Mouse (Mus musculus) erythroid progenitor cell, adult 5-6 weeks (primary cell): ENCODE results near the gene Gid8. TPM values are rescaled to one million over a fixed set of nuclear protein-coding genes. Genes with fewer than 3 reads are reported as not detected.
"Not testable (repeated sequence)": the region's sequence is repeated elsewhere in the genome, so short reads cannot be mapped to it uniquely, and the experiment has no call there.

Experiments used
- ATAC-seq: replicated peaks from 2 replicates; pipeline ENCODE4 v1.8.0; 2016; ENCODE audit warnings: moderate number of reproducible peaks, mild to moderate bottlenecking, moderate TSS enrichment, inconsistent platforms; ENCODE audit not compliant: poor library complexity, low FRiP score, severe bottlenecking
- total RNA-seq, 2 experiments: library from RNA; stranded (forward) in 1 of 2; stranded (reverse) in 1 of 2; fragments of 150-400 nt in 1 of 2; fragments of 186-747, 209-891 nt in 1 of 2; gene quantifications; 2 replicates each; pipeline versions ENCODE4 v1.2.3 to v1.2.4; 2015 to 2017; ENCODE audit warnings: low replicate concordance in 2 of 2

Gene Gid8
- total RNA-seq, 2 experiments from 2014 or later, result 195 to 301 TPM

DNA sequence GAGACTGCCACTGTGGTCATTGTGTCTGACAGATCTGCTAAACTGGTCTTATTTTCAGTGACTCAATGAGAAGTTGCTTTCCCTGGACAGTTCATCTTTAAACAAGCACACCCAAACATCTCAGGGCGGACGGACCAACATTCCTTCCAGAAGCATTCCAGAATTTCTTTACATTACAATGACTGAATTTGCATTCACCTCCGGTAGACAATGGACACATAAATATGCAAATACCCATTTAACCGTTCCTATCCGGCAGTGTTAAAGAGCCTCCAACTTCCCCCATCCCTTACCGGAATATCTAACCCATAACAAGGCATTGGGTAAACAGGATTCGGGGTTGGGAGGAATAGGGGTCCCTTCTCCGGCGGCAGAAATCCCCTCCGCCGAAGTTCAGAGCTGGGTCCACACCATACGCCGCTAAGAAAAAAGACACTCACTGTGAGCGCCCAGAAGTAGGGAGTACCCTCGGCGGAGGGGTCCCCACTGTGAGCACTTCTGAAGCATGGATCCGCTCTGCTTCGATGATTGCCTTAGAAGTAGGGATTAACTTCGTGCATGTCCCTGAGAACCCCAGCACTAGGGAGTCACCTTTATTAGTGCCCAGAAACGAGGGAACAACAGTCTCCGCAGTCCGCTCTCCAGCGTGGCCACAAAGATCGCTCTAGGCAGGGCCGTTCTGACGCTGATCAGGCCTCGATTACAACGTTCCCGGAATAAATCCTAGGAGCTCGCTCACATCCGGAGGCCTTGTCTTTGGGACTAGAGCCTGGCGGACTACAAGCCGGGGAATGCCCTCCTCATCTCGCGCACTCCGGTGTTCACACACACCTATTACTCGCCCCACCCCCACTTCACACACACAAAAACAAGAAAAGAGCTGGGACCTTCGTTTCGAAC is 644 bp upstream of the Gid8 start:
- peak; percentile 12; the same call in 1 of the 2 replicates for ATAC-seq

- ATAC-seq, result no peak
Measured at GRCm38 (mm10) chr2:180710276-180711155, 599 bp downstream of the Gid8 start.

DNA sequence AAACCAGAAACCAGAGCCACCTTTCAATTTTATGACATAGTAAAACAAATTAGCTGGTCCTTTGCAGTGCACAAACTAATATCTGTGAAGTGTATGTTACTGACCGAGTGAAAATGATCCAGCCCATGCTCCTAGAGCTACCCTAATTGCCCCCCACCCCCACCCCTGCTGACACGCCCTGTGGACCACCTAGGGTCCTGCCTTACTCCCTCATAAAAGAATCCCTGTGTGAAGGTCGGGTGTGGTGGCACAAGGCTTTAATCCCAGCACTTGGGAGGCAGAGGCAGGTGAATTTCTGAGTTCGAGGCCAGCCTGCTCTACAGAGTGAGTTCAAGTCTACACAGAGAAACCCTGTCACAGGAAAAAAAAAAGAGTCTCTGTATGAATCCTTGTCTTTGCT is 1.6 kb downstream of the Gid8 start:
- ATAC-seq, result no peak

GRCm38 (mm10) chr2:180712037-180712689 is 2.2 kb downstream of the Gid8 start:
- peak; percentile 71 for ATAC-seq

GRCm38 (mm10) chr2:180722748-180723147 is 12.8 kb downstream of the Gid8 start:
- not testable (repeated sequence) for ATAC-seq

GRCm38 (mm10) chr2:180723865-180724264 is 13.9 kb downstream of the Gid8 start:
- ATAC-seq, result no peak

GRCm38 (mm10) chr2:180724585-180725413 is 14.9 kb downstream of the Gid8 start, which contains the start of gene Slc17a9:
Gene Slc17a9, plus strand, starts transcription at chr2:180725263.
- ATAC-seq, result peak; percentile 46

GRCm38 (mm10) chr2:180725414-180725778 is 15.5 kb downstream of the Gid8 start:
- ATAC-seq, result no peak

- no peak for ATAC-seq
Measured at GRCm38 (mm10) chr2:180725856-180726629, 16.1 kb downstream of the Gid8 start.

DNA sequence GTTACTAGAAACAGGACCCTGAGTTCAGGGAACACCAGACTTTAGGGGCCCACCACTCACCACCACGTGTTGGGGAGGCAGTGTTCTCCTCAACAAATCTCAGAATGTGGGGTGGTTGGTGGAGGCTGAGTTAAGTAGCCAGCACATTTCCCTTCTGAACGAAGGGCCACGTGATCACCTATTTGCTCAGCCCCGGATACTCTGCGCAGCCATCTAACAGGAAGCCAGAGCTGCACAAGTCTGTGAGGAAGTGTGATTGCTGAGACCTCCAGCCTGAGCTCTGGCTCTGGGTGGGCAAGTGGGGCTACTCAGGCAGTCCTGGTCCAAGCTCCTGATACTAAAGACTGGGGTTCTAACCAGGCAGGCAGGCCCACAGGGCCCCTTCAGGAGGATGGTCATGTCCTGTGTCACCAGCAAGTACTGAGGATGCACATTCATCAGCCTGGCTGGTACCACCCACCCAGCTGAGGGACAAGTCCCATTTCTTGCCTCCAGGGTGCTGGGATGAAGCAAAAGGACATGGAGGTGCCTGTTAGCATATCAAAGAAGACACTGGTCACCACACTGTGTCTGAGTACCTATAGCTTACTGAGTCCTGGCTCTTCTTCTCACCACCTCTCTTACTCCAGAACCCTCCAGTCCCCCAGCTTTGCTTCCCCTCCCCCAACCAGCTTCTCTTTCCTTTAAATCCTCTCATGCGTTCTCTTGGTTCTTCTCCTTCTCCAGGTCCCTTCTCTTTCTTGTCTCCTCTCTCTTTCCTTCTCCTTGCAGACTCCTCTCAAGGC is 16.9 kb downstream of the Gid8 start:
- ATAC-seq, result no peak

GRCm38 (mm10) chr2:180727613-180728021 is 17.7 kb downstream of the Gid8 start:
- ATAC-seq, result no peak

GRCm38 (mm10) chr2:180731036-180731435 is 21.1 kb downstream of the Gid8 start:
- ATAC-seq, result no peak

- ATAC-seq, result no peak
Measured at GRCm38 (mm10) chr2:180731984-180732383, 22.1 kb downstream of the Gid8 start.

DNA sequence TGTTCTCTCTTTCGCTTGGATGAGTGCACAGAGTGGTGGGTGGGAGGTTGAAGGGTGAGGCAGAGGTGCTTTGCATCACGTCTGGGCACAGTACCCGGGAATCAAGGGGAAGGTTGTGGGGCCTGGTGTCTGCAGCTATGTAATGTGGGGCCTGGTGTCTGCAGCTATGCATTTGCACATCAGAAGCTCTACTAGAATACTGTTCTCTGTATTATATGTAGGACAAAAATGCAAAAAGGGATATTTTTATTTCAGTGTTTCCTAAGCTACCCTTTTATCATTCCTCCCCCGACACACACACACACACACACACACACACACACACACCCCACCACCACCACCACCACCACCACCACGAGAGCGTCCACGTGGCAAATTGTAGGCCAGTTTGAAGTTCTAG is 25.3 kb downstream of the Gid8 start:
- no peak for ATAC-seq

DNA sequence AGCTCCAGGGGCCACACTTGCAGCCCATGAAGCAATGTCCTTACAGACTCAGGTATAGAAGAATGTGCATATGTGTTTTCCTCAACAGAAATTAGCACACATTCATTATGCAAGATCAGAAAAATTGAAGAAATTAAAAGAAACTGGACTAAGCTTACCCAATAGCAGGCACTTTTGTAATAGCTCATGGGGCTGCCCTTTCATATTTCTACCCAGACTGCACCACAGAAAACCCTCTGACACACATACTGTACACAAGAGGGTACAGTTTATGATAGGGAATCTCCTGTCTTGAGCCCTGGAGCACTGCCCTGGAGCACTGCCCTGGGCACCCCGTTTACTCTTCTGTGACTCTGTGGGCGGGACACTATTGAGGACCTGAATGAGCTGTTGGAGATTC is 28.1 kb downstream of the Gid8 start:
- ATAC-seq, result no peak

GRCm38 (mm10) chr2:180740349-180740748 is 30.4 kb downstream of the Gid8 start:
- no peak for ATAC-seq

- no peak for ATAC-seq
Measured at GRCm38 (mm10) chr2:180741421-180741820, 31.5 kb downstream of the Gid8 start.

DNA sequence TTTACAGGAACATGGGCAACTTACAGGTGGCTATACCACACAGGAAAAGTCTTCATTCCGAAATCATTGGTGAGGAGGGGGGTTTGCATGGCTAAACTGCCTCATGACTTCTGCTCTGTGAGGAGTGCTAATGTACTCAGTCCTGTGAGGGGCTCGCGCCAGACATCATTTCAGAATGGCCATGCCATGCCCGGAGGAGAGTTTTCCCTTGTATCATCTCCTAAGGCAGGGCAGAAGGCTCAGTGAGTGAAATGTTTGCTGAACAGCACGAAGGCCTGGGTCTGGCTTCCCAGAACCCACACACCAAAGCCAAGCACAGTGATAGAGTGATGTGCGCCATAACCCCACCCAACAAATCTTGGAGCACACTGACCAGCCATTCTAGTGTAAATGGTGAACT is 32.9 kb downstream of the Gid8 start:
- no peak for ATAC-seq
